Mouse (Mus musculus) spleen, adult 2 months (tissue): Measurements from ENCODE around the gene Nek7. TPM values are rescaled to one million over a fixed set of nuclear protein-coding genes. Genes with fewer than 3 reads are reported as not detected.

Source experiments
- DNase-seq, 2 experiments: peaks; one replicate each; pipeline versions ENCODE4 v3.0.0 to v3.0.0-alpha.2; 2012 to 2021; ENCODE audit warnings: low spot score in 2 of 2, low read depth in 1 of 2
- H3K27ac ChIP-seq: fragments of 200-500 bp; 2 replicates; pipeline ENCODE4 v1.5.1; 2012; ENCODE audit warnings: low read length, inconsistent platforms; ENCODE audit not compliant: insufficient read depth
- H3K27me3 ChIP-seq: fragments of 200-500 bp; 2 replicates; pipeline ENCODE4 v1.6.1; 2012; ENCODE audit warnings: mild to moderate bottlenecking, moderate library complexity, low read length, inconsistent platforms; ENCODE audit not compliant: control insufficient read depth, insufficient read depth
- H3K36me3 ChIP-seq: fragments of 200-500 bp; 2 replicates; pipeline ENCODE4 v1.6.1; 2012; ENCODE audit warnings: mild to moderate bottlenecking, low read length, inconsistent platforms; ENCODE audit not compliant: control insufficient read depth, insufficient read depth
- H3K4me1 ChIP-seq: fragments of 200-500 bp; 2 replicates; pipeline ENCODE4 v1.6.1; 2011; ENCODE audit warnings: inconsistent platforms; ENCODE audit not compliant: control insufficient read depth, insufficient read depth, insufficient read length
- H3K4me3 ChIP-seq: fragments of 200-500 bp; 2 replicates; pipeline ENCODE4 v1.5.1; 2011; ENCODE audit warnings: mild to moderate bottlenecking, inconsistent platforms; ENCODE audit not compliant: insufficient read depth, insufficient read length; ENCODE audit errors: extremely low read depth
- CTCF ChIP-seq: fragments of 200-500 bp; IDR thresholded peaks from 2 replicates; pipeline ENCODE4 v1.5.1; 2011; ENCODE audit warnings: mild to moderate bottlenecking, inconsistent platforms; ENCODE audit not compliant: insufficient read depth, insufficient read length, insufficient replicate concordance; ENCODE audit errors: extremely low read depth
- POLR2A ChIP-seq: fragments of 200-500 bp; IDR thresholded peaks from 2 replicates; pipeline ENCODE4 v1.6.1; 2011; ENCODE audit warnings: low read depth, low read length, inconsistent platforms
- WGBS: fragments of 180-500 bp; shearing (Covaris S2); methylation state at CpG from one replicate; pipeline ENCODE4 v1.1.7; 2018; 5-methylcytosine and 5-hydroxymethylcytosine counted together
- polyA plus RNA-seq: library from polyadenylated mRNA; depleted of rRNA; stranded (reverse); fragments of >200 nt; gene quantifications from 2 replicates; pipeline ENCODE4 v1.2.3, GENCODE M21; 2012

Gene Nek7
- polyA plus RNA-seq, 1 experiment, result 6.5 TPM

DNA sequence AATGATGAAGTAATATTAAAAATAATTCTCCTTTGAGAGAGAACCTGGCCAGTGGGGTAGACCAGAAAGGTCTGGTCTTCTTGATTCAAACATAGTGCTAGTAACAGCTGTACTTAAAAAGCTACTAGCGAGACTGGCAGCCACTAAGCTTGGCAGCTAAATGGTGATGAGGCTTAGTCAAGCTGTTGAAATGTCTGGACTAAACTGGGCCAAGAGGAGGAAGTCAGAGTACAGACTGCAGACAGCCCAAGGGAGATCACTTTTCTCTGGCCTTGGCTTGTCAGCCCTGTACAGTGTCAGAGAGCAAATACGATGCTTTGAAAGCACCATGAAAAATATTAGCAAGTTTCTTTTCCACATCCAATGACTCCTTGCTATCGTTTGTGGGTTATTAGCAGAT lies 2.5 kb upstream of the Nek7 start:
- Histone ChIP-seq H3K27ac (no peak overlapping the region), H3K36me3 (no peaks in the 10 kb centered on the region), H3K4me1 (peaks cover under 1% of the 10 kb centered on the region; the same call in 1 of the 2 replicates), H3K27me3 (no peaks in the 10 kb centered on the region), H3K4me3 (no peak overlapping the region)
- DNase-seq, result no peak
- TF ChIP-seq POLR2A (no peak), CTCF (no peak)
- WGBS, result 86% methylated on average over 3 of the region's 3 CpGs

DNA sequence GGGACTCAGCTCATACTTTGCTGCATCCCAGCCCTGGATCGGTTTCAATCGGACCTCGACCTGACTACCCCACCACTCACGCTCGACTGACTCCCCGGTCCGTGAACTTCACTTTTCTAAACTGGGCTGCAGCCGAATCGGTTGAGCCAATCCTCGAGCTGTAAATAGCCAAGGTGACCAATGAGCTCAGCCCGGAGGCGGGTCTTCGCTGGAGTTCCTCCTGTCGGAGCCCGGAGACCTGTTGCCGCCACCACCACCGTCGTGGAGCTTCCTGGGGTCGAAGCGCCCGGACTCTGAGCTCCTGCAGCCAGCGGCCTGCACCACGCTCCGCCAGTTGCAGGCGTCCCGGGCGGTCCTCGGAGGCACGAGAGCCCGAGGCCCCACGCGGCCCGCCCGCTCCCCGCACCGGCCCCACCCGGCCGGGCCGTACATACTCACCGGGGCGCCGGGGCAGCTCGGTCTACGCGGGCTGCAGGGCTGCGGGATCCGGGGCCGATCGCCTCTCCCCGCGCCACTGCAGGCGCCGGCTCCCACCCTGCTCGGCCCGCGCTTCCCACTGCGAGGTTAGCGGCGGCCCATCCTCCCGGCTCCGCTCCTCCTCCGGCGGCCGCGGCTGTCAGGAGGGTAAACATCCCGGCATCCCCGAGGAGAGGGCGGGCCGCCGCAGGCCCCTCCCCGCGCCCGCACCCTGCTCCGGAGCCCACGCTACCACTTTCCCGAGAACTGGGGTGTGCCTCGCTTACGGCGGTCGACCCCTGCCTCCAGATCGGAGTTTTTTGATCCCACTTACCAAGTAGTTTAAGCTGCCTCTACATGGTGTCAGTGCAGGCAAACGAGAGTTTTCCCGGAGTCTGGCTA lies 598 bp downstream of the Nek7 start:
- peak; percentile 90 to 99 for DNase-seq

DNA sequence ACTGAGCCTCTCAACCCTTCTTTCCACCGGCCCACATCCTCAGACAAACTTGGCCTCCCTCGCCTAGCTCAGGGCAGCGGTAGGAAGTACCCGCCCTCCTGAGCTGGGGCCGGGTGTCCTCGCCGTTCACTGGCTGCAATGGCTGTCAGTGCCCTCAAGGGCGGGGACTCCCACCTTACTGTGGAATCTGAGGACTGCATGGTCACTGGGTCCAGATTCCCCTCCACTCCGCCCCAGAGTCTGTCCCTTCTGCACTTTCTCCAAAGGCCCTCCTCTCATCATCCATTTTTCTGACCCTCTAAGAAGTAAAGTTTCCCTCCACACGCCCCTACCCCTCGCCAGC lies 2.0 kb downstream of the Nek7 start:
- H3K4me3 ChIP-seq, result peak overlapping the region; percentile 59
- TF ChIP-seq CTCF (no peak), POLR2A (peak; percentile 60; the same call in 1 of the 2 replicates)
- DNase-seq, result peak; percentile 50 to 89
- H3K36me3 ChIP-seq, result no peaks in the 10 kb centered on the region; the same call in 1 of the 2 replicates
- WGBS, result 1% methylated on average over 11 of the region's 11 CpGs
- peak overlapping the region; percentile 81 for H3K27ac ChIP-seq
- H3K4me1 ChIP-seq, result peaks cover 23% of the 10 kb centered on the region
- H3K27me3 ChIP-seq, result no peaks in the 10 kb centered on the region

More for the DNA sequence above, 598 bp downstream of the Nek7 start:
- 1% methylated on average over 82 of the region's 83 CpGs for WGBS
- Histone ChIP-seq H3K4me3 (peak overlapping the region; percentile 64), H3K27me3 (no peaks in the 10 kb centered on the region), H3K27ac (peak overlapping the region; percentile 97), H3K36me3 (no peaks in the 10 kb centered on the region), H3K4me1 (peaks cover 16% of the 10 kb centered on the region; the same call in 1 of the 2 replicates)
- TF ChIP-seq POLR2A (peak; percentile 56), CTCF (no peak)

DNA sequence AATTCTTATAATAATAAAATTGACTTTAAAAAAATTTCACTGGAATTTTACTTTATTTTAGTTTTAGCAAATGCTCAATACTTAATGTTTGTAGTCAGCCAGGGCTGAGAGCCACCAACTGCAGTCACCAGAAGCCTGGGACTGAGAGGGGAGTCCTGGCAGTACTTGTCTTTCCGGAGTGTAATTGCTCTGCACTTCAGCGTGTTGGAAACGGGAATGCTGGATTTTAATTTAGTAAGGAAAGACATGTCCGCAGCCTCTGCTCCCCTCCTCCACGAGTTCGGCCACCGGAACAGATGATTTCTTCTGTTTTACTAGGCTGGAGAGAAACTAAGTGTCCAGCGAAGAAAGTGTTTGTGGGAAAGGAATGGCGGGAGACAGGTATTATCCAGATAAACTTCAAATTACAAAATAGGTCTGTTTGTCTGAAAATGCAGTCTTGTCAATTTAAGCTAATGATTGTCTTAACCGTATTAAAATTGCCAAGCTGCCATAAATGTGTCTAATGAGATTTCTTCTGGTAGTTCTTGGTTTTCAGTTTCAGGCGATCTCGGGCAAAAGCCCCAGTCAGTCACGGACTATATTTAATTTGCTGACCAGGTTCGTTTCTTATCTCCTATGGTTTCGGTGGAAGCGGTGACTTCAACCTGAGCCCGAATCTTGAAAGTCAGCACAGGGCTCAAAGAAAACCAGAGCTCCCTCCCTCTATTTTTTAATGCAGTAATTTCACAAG lies 2.5 kb downstream of the Nek7 start:
- peaks cover 23% of the 10 kb centered on the region for H3K4me1 ChIP-seq
- H3K27me3 ChIP-seq, result no peaks in the 10 kb centered on the region
- peak overlapping the region; percentile 81 for H3K27ac ChIP-seq
- H3K4me3 ChIP-seq, result peak overlapping the region; percentile 59
- DNase-seq, result no peak
- TF ChIP-seq POLR2A (no peak), CTCF (no peak)
- H3K36me3 ChIP-seq, result no peaks in the 10 kb centered on the region; the same call in 1 of the 2 replicates
- 30% methylated on average over 17 of the region's 17 CpGs for WGBS

DNA sequence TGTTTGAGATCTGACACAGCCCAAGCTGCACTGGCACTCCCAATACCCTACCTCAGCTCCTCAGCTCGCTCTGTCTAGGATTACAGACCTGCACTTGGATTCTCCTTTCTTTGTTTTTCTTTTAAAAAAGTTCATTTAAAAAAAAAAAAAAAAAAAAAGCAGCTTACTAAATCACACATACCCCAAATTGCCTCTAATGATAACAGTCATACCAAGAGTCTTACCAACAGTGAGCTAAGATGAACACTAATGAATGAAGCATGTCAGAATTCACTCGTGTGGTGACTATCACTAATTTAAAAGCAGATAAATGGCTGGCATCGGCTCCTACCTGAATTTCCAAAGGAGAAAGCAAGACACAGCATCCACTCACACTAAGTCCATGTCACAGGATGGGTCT lies 4.6 kb downstream of the Nek7 start:
- H3K27me3 ChIP-seq, result no peaks in the 10 kb centered on the region
- TF ChIP-seq POLR2A, result no peak
- TF ChIP-seq CTCF, result no peak
- peaks cover 23% of the 10 kb centered on the region for H3K4me1 ChIP-seq
- no peak for DNase-seq
- peak overlapping the region; percentile 95 for H3K27ac ChIP-seq
- WGBS, result 85% methylated on average over 3 of the region's 3 CpGs
- no peak overlapping the region for H3K4me3 ChIP-seq
- no peaks in the 10 kb centered on the region; the same call in 1 of the 2 replicates for H3K36me3 ChIP-seq

DNA sequence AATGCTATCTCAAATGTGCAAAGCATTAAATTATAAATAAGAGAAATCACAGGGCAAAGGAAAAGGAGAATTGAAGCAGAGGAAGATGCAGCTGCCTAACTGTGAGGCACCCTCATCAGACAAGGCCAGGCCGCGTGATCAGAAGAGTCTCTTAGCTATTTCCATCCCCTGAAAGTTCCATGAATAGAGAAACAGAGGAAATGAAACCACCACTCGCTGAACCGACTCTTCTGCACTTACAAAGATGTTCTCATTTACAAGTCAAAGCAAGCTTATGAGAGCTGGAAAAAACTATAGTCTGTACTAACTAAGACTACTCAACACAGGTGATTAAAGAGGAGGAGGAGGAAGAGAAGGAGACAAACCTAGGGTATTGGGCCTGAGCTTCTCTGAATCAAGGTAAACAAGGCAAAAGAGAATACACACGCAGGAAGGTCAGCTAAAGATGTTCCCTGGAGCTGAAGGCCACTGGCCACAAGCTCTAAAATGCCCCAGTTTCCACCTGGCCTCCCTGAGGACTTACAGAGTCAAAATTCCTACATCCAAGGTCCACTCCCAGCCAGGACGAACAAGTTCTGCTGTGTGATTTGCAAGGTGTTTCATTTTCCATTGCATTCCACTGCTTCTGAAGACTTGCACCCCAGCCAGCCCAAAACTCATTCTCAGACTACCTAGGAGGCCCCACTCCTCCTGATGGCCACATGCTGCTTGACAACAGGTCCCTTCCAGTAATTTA lies 5.2 kb downstream of the Nek7 start:
- peaks cover 23% of the 10 kb centered on the region for H3K4me1 ChIP-seq
- no peaks in the 10 kb centered on the region; the same call in 1 of the 2 replicates for H3K36me3 ChIP-seq
- peak; percentile 72 to 88 for DNase-seq
- H3K27me3 ChIP-seq, result no peaks in the 10 kb centered on the region
- WGBS, result 16% methylated on average over 6 of the region's 6 CpGs
- peak overlapping the region; percentile 95 for H3K27ac ChIP-seq
- 0 out of 2 replicates have a peak overlapping the region, but pooled peaks have one; percentile 7 for H3K4me3 ChIP-seq
- TF ChIP-seq POLR2A (no peak; the same call in 1 of the 2 replicates), CTCF (no peak)
